Mouse (Mus musculus) liver, embryonic 16.5 days (tissue): Measurements from ENCODE around the gene Gm5724. TPM values are rescaled to one million over a fixed set of nuclear protein-coding genes. Genes with fewer than 3 reads are reported as not detected.

Experiments
- ATAC-seq: fragments of 200-750 bp; cut with Nextera tagmentation; 2 replicates; pipeline ENCODE4 v1.8.0; 2017; ENCODE audit warnings: low read depth, mild to moderate bottlenecking, moderate number of reproducible peaks, moderate library complexity
- H3K27ac ChIP-seq: fragments of 300-500 bp; sonication (generic); 2 replicates; pipeline ENCODE4 v1.5.1; 2014; ENCODE audit warnings: mild to moderate bottlenecking, low read length
- H3K27me3 ChIP-seq: fragments of 300-500 bp; sonication (generic); 2 replicates; pipeline ENCODE4 v1.6.1; 2014; ENCODE audit warnings: low read depth, low read length, mixed read lengths; ENCODE audit not compliant: control insufficient read depth, insufficient read depth
- H3K36me3 ChIP-seq: fragments of 300-500 bp; sonication (generic); 2 replicates; pipeline ENCODE4 v1.6.1; 2014; ENCODE audit warnings: mild to moderate bottlenecking; ENCODE audit not compliant: control insufficient read depth, insufficient read depth
- H3K4me1 ChIP-seq: fragments of 300-500 bp; sonication (generic); 2 replicates; pipeline ENCODE4 v1.6.1; 2014; ENCODE audit warnings: low read depth, low read length, mixed read lengths; ENCODE audit not compliant: control insufficient read depth
- H3K4me2 ChIP-seq: fragments of 300-500 bp; sonication (generic); 2 replicates; pipeline ENCODE4 v1.6.1; 2014; ENCODE audit warnings: low read depth, low read length, mixed read lengths
- H3K4me3 ChIP-seq: fragments of 300-500 bp; sonication (generic); 2 replicates; pipeline ENCODE4 v1.5.1; 2014; ENCODE audit warnings: low read depth, mild to moderate bottlenecking, low read length
- H3K9ac ChIP-seq: fragments of 300-500 bp; sonication (generic); 2 replicates; pipeline ENCODE4 v1.6.1; 2014; ENCODE audit warnings: low read depth, low read length
- H3K9me3 ChIP-seq: fragments of 300-500 bp; sonication (generic); replicated peaks from 2 replicates; pipeline ENCODE4 v1.6.1; 2016; ENCODE audit warnings: low read length; ENCODE audit not compliant: control insufficient read depth
- WGBS: fragments of 180-500 bp; shearing (Covaris S2); extraction: QIAGEN DNeasy Blood & Tissue Kit; methylation state at CpG from one replicate; pipeline ENCODE4 v1.1.7; 2014; ENCODE audit not compliant: insufficient replicate concordance; 5-methylcytosine and 5-hydroxymethylcytosine counted together
- polyA plus RNA-seq: library from polyadenylated mRNA; unstranded; fragments of >200 nt; fragmentation: Nextera tagmentation; extraction: Ambion mirVana; gene quantifications from 2 replicates; pipeline ENCODE4 v1.2.1, GENCODE M21; 2015

Gene Gm5724
- polyA plus RNA-seq: not detected in 2 replicates

GRCm38 (mm10) chr6:141773710-141774109 lies at the start of gene Gm5724:
Gene Gm5724 (minus strand): TSS chr6:141773810.
- 43% methylated on average over 3 of the region's 3 CpGs for WGBS

GRCm38 (mm10) chr6:141797837-141798236 lies 24.2 kb upstream of the Gm5724 start:
- no peaks in the 10 kb centered on the region for H3K27me3 ChIP-seq
- H3K4me1 ChIP-seq: no peaks in the 10 kb centered on the region
- no peak overlapping the region for H3K4me3 ChIP-seq
- 21% methylated on average over 1 of the region's 1 CpGs for WGBS
- no peak overlapping the region for H3K9ac ChIP-seq
- H3K27ac ChIP-seq: no peak overlapping the region
- ATAC-seq: no peak
- no peak overlapping the region for H3K4me2 ChIP-seq
- no peaks in the 10 kb centered on the region for H3K9me3 ChIP-seq
- no peaks in the 10 kb centered on the region for H3K36me3 ChIP-seq

More at GRCm38 (mm10) chr6:141773710-141774109, at the start of gene Gm5724:
- H3K27me3 ChIP-seq: no peaks in the 10 kb centered on the region
- no peaks in the 10 kb centered on the region for H3K4me1 ChIP-seq
- no peaks in the 10 kb centered on the region for H3K36me3 ChIP-seq
- no peak within 1 kb of the TSS for H3K4me2 ChIP-seq
- no peak within 1 kb of the TSS for H3K9ac ChIP-seq
- no peak within 1 kb of the TSS for H3K4me3 ChIP-seq
- no peak for ATAC-seq
- H3K27ac ChIP-seq: no peak within 1 kb of the TSS
- no peaks in the 10 kb centered on the region for H3K9me3 ChIP-seq

- WGBS: 50% methylated on average over 2 of the region's 2 CpGs
- H3K9me3 ChIP-seq: no peaks in the 10 kb centered on the region
- no peaks in the 10 kb centered on the region for H3K36me3 ChIP-seq
- no peak overlapping the region for H3K4me3 ChIP-seq
- H3K4me1 ChIP-seq: no peaks in the 10 kb centered on the region
- ATAC-seq: no peak
- no peak overlapping the region for H3K4me2 ChIP-seq
- H3K9ac ChIP-seq: no peak overlapping the region
- H3K27ac ChIP-seq: no peak overlapping the region
- no peaks in the 10 kb centered on the region for H3K27me3 ChIP-seq
Observed at GRCm38 (mm10) chr6:141774476-141774875, 866 bp upstream of the Gm5724 start.

- Histone ChIP-seq H3K27ac (no peak overlapping the region), H3K27me3 (no peaks in the 10 kb centered on the region), H3K4me1 (no peaks in the 10 kb centered on the region), H3K4me2 (no peak overlapping the region), H3K9ac (no peak overlapping the region), H3K9me3 (no peaks in the 10 kb centered on the region), H3K4me3 (no peak overlapping the region), H3K36me3 (no peaks in the 10 kb centered on the region)
- no peak for ATAC-seq
Observed at GRCm38 (mm10) chr6:141691246-141691645, 82.4 kb downstream of the Gm5724 start.

GRCm38 (mm10) chr6:141687008-141687407 lies 86.6 kb downstream of the Gm5724 start:
- Histone ChIP-seq H3K9ac (no peak overlapping the region), H3K27me3 (no peaks in the 10 kb centered on the region), H3K4me3 (no peak overlapping the region), H3K36me3 (no peaks in the 10 kb centered on the region), H3K9me3 (no peaks in the 10 kb centered on the region), H3K27ac (no peak overlapping the region), H3K4me1 (no peaks in the 10 kb centered on the region), H3K4me2 (no peak overlapping the region)
- ATAC-seq: no peak
- WGBS: 52% methylated on average over 4 of the region's 4 CpGs

Other genes starting within 250 kb of the Gm5724 start
- gene Slco1c1, start 249.4 kb downstream of the Gm5724 start, polyA plus RNA-seq: not detected in 2 replicates
- 6.5 and 6.9 TPM in 2 replicates for gene Slco1b2, start 144.3 kb downstream of the Gm5724 start, polyA plus RNA-seq
- not detected in 2 replicates for gene Slco1a4, start 82.4 kb upstream of the Gm5724 start, polyA plus RNA-seq
- not detected in 2 replicates for gene Slco1a1, start 173.2 kb upstream of the Gm5724 start, polyA plus RNA-seq
- not detected in 2 replicates for gene Gm6614, start 237.6 kb upstream of the Gm5724 start, polyA plus RNA-seq